Mouse (Mus musculus): ENCODE measurements around the gene Csf2rb2.
"Not testable (repeated sequence)": the region's sequence is repeated elsewhere in the genome, so short reads cannot be mapped to it uniquely, and the experiment has no call there.

Gene Csf2rb2

DNA sequence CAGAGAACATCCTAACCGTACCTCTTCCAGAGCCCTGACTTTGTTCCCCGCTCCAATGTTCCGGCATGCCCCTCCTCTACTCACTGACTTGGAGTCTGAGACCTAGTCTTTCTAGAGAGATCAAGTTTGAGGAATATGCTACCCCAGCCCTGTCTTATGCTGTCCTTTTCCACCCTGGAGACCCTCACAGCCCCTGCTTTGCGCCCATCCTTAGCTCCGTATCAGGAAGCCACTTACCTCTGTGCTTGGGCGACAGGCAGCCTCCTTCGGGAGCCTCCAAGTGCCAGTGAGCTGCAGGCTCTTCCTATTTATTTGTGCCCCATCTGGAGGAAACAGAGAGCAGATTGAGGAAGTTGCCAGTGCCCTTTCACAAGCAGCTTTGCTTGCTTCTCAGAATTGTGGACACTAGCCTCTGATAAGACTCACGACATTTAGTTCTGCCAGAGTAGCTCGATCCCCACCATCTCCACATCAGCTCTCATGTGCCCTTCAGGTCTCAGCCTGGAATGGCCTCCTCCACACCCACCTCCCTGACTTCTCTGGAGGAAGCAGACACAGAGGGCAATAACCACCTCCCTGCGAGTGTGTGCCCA lies at the start of gene Csf2rb2:
TSS of gene Csf2rb2 (minus strand) at position 381 of the 593 bp plus-strand sequence.
- in situ Hi-C loops (cut with MboI; ENCODE audit: unreplicated experiment in 2 of 2) = no loop called here

DNA sequence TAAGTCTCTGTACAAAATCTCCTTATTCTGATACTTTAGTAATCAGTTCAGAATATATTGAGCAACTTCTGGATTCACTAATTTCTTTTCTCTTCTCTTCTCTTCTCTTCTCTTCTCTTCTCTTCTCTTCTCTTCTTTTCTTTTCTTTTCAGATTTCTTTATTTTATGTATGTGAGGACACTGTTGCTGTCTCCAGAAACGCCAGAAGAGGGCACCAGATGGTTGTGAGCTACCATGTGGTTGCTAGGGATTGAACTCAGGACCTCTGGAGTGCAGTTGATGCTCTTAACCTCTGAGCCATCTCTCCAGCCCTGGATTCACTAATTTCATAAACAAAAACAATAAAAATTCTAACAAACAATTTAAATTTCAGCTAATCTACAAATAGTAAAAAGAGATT lies 49.4 kb upstream of the Csf2rb2 start:
- in situ Hi-C loops (cut with MboI; ENCODE audit: unreplicated experiment in 2 of 2) = loop anchor here (10.0 to 25.0 kb wide), 2 partner anchors 180 to 568 kb away; partner anchors contain the start of gene C1qtnf6 (in 1 of the 2)

DNA sequence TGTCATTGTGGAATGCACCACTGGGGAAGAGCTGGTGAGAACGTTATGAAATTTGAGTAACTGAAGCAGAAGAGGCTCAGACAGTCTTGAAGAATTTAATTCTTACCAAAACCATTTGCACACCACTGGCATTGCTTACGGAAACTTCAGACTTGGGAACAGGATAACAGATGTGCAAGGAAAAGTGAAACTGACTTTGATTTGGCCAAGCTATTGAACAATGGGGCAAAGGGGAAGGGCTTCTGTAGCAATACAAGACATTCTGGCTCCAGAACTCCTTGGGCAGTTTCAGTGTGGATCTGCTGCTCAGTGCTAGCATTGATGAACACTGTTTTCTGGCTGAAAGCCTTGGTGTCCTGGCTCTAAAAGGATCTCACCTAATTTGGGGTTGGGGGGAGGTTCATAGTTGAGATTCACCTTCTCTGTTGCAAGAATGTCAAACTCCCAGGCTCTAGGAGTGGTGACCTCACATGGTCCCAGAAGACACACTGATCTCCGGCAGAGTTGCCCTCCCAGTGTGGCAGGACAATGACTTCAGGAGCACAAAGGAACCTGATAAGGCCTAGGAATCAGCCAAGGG lies 46.2 kb upstream of the Csf2rb2 start:
- in situ Hi-C loops (cut with MboI; ENCODE audit: unreplicated experiment in 2 of 2) = loop anchor here (10.0 to 25.0 kb wide), 2 partner anchors 183 to 564 kb away; partner anchors contain the start of gene C1qtnf6 (in 1 of the 2)

DNA sequence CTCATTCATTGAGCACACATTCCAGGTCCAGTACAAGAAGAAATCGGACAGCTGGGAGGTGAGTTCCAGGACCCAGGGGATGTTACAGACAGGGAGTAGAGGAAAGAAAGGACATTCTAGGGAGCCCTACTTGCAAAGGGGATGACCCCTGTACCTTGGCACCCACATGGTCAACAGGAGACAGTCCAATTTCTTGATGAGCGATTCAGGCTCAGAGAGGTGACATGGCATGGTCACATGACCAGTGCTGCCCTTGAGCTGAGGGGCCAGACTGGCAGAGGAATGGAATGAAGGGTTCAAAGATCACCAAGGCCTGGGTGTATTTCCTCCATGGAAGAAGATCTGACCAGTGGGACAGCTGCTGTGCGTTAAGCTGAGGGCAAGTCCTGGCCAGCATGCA lies 39.0 kb upstream of the Csf2rb2 start:
- in situ Hi-C loops (cut with MboI; ENCODE audit: unreplicated experiment in 2 of 2) = no loop called here

DNA sequence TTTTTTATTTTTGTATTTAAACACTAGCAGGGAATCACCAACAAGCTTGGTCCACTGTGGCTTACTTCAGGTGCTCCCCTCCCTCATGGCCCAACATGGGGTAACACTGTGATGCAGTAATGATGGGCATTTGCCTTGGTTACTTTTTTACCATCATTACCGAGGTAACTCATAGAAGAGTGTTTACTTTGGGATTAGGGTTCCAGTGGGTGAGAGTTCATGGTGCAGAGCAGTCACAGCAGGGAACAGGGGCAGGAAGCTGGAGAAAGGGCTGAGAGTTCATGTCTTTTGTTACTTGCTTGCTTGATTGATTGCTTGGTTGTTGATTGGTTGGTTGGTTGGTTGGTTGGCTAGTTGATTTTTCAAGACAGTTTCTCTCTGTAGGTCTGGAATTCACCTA lies 38.2 kb upstream of the Csf2rb2 start:
- in situ Hi-C loops (cut with MboI; ENCODE audit: unreplicated experiment in 2 of 2) = no loop called here

DNA sequence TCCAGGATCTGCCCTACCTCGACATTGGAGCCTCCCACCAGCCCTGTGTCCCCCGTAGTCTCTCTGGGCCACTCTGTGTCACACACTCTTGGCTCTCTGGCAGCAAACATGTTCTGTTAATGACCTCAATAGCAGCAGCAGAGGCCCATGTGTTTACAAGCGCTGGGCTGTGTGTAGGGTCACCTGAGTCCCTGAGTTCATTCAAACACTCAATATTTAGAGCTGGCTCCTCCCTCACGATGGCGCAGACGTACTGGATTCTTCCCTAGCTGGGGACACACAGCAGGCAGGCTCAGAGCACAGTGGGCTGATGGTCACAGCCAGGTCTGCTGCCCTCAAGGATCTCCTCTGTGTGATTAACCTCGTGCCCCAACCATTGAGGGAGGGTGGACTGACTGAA lies 35.4 kb upstream of the Csf2rb2 start:
- in situ Hi-C loops (cut with MboI; ENCODE audit: unreplicated experiment in 2 of 2) = not testable (repeated sequence)

DNA sequence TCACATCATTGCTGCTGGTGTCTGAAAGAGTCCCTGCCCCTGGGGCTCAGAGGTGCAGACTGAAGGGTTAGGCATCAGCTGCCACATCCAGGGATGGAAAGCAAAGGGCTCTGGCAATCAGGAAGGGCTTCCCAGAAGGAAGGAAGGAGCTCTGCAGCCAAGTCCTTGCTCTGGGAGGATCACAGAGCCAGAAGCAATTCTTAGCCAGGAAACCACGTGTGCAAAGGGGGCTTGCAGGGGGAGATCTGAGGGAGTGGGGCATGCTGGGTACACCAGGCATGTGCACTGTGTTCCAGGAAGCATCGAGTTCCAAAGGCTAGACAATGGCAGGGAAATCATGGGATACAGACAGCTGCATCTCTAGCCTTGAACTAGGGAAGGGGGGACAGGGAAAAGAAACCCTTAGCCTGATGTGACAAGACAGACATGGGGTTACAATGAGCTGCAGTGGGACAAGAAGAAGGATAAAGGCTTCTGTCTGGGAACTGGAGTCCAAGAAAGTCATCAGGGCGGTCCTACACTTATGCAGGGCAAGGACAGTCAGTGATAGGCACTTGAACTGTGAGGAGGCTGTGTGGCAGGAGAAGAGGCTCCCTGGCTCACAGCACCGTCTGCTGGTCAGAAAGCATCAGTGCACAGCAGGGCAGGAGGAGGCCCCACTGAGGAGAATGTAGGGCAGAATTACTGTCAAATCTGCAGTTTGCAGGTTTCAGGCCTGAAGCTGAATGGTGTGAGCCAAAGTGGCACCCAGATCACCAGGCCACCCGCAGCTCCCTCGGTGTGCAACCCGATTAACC lies 34.3 kb upstream of the Csf2rb2 start:
- in situ Hi-C loops (cut with MboI; ENCODE audit: unreplicated experiment in 2 of 2) = loop anchor here (5.0 to 10.0 kb wide), 3 partner anchors 83 to 158 kb away; no protein-coding TSS in a partner anchor

DNA sequence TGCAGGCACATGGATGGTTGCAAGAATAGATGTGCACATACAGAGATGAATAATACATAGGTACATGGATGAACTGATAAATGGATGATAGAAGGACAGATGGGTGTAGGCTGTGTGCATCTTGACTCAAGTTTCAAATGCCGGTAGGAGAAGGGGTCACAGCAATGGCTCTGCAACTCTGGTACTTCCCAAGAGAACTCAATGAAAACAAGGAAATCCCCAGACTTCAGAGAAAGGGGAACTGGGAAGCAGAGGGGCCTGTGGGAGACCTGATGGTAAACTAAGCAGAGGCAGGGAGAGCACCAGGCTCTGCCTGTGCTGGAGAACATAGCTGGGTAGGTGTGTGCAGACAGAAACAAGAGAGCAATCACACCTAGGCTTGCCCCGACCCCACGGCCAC lies 28.9 kb upstream of the Csf2rb2 start:
- in situ Hi-C loops (cut with MboI; ENCODE audit: unreplicated experiment in 2 of 2) = loop anchor here in 1 of 2 experiments (10.0 kb wide), 1 partner anchor 150 kb away; no protein-coding TSS in a partner anchor

DNA sequence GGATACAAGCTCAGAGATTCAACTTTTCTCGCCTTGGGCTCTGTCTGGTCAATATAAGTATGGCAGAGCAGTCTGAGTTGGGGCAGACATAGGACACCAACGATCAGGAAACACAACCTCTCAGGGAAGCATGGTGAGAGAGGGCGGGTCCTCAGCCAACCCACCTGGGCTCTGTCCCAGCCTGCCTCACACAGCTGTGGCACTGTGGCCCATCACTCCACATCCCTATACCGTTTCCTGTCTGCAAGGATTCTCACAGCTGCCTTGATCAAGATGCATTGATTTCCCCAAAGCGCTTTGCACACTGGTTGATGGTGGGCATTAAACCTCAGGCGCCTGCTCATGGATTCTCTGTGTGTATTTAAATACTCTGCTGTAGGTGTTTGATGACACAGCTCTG lies 27.5 kb upstream of the Csf2rb2 start:
- in situ Hi-C loops (cut with MboI; ENCODE audit: unreplicated experiment in 2 of 2) = loop anchor here in 1 of 2 experiments (10.0 kb wide), 1 partner anchor 148 kb away; no protein-coding TSS in a partner anchor

DNA sequence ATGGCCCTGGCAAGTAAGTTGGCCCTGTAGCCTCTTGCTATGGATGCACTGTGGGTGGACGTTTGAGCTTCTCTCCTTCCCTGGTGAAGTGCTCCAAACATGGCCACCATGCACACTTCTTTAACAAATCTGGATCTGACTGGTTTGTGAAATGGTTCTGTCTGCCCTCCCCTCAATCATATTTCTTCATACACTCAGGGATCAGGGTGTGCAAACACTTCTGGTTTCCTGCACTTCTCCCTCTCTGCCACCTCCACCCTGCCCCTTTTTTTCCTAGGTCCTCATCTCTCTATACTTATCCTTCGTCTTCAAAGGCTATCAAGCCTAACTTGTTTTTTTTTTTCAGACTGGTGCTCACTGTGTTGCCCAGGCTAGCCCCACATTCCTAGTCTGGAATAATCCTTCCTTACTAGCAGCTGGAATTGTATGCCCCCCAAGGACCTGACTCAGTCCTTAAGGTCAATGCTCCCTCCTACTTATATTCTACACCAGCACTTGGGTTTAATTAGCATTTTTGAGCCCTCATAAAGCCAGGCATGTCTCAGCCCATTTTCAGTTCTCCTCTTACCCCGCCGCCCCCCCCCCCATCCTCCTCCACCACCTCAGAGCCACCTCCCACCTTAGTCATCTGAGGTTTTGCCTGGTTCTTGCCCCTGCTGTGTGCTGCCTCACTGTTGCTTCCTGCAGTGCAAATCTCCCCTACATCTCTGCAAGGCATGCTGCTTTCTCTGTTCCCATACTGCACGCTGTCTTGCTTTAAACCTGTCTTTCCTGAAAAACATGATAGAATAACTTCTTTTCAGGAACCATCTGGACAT lies 26.2 kb upstream of the Csf2rb2 start:
- in situ Hi-C loops (cut with MboI; ENCODE audit: unreplicated experiment in 2 of 2) = loop anchor here in 1 of 2 experiments (10.0 kb wide), 1 partner anchor 147 kb away; no protein-coding TSS in a partner anchor

DNA sequence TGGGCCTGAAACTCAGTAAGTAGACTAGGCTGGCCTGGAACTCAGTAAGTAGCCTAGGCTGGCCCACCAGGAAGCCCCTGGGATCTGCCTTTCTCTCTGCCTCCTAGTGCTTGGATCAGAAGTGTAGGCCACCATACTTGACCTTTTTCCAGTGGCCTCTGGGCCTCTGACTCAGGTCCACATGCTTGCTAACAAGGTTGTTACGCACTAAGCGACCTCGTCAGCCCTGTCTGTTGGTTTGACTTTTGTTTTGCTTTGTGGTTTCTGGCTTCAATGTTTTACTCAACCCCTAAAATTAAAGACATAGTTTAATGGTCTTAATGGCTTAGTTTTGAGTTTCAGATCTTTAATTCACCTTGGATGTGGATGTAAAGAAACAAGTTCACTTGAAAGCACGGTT lies 25.2 kb upstream of the Csf2rb2 start:
- in situ Hi-C loops (cut with MboI; ENCODE audit: unreplicated experiment in 2 of 2) = loop anchor here in 1 of 2 experiments (10.0 kb wide), 1 partner anchor 146 kb away; no protein-coding TSS in a partner anchor

DNA sequence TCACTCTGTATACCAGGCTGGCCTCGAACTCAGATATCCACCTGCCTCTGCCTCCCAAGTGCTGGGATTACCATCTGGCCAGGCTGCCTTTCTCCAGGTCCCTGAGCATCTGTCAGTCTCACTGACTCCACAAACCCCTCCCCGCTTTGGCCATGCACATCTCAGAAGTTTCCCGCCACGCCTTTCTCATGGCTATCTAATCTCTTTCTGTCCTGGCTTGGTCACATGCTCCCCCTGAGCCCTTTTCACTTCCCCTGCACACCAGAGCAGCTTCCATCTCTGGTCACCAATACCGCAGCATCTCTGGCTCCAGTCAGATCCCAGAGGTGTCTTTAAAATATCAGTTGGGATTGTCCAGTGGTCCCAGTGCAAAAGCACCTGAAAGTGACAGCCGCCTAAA lies 24.5 kb upstream of the Csf2rb2 start:
- in situ Hi-C loops (cut with MboI; ENCODE audit: unreplicated experiment in 2 of 2) = loop anchor here in 1 of 2 experiments (5.0 to 10.0 kb wide), 2 partner anchors 83 to 145 kb away; no protein-coding TSS in a partner anchor

DNA sequence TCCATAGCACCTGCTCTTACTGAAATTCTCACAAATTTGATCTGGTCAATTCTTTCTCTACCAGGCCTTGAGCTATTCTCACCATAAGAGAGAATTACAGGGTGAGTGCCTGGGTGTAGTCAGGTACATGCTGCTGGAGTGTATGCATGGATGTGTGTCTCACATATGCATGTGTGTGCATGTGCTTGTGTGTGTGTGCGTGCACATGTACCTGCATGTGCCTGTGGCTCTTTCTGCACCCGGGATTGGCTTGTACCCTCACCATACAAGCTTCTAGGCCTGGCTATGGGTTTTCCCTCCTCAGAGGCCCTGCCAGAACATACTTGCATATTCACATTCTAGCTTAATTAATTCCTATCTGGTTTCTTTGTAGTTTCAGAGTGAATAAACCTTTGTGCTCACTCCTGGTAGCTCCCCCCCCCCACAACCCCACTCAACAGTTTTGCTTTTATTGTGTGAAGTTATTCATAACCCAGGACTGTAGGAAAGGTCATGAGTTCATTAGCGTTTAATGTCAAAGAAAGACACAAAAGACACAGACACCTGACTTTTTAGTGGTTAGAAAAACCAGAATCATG lies 23.1 kb upstream of the Csf2rb2 start:
- in situ Hi-C loops (cut with MboI; ENCODE audit: unreplicated experiment in 2 of 2) = loop anchor here in 1 of 2 experiments (5.0 kb wide), 1 partner anchor 81 kb away; no protein-coding TSS in a partner anchor

DNA sequence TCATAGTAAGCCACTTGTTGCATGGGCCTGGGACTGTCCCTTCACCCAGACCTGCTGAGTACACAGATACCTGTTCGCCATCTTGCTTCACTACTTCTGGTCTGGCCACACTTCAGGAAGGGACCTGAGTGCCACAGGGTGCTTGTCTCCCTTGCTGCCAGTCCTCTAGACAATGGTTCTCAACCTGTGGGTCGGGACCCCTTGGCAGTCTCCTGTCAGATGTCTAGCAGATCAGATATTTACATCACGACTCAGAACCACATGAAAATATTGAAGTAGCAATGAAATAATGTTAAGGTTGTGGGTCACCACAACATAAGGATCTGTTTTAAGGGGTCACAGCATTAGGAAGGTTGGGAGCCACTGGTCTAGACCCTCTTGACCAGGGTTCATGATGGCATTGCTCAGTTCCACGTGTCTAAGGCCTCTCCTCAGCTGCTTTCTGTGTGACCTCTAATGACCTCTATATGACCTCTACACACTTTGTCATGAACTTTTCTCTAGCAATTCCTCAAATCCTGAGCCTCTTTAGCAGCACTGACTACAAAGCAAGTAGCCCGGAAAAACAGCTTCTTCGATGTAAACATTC lies 22.3 kb upstream of the Csf2rb2 start:
- in situ Hi-C loops (cut with MboI; ENCODE audit: unreplicated experiment in 2 of 2) = loop anchor here in 1 of 2 experiments (5.0 kb wide), 1 partner anchor 81 kb away; no protein-coding TSS in a partner anchor

DNA sequence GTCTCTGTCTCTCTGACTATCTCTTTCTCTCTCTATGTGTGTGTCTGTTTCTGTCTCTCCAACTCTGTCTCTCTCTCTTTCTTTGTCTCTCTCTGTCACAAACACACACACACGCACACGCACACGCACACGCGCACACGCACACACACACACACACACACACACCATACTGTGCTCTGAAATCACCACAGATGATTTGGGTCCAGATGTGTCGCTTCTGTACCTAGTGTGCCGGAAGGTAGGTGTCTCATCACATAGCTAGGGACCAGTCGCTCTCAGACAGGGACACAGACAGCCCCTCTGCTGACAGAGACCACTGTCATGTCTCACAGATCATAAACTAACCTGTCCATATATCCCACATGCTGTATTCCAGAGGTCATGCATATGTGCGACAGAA lies 21.2 kb upstream of the Csf2rb2 start:
- in situ Hi-C loops (cut with MboI; ENCODE audit: unreplicated experiment in 2 of 2) = loop anchor here in 1 of 2 experiments (5.0 kb wide), 1 partner anchor 79 kb away; no protein-coding TSS in a partner anchor

DNA sequence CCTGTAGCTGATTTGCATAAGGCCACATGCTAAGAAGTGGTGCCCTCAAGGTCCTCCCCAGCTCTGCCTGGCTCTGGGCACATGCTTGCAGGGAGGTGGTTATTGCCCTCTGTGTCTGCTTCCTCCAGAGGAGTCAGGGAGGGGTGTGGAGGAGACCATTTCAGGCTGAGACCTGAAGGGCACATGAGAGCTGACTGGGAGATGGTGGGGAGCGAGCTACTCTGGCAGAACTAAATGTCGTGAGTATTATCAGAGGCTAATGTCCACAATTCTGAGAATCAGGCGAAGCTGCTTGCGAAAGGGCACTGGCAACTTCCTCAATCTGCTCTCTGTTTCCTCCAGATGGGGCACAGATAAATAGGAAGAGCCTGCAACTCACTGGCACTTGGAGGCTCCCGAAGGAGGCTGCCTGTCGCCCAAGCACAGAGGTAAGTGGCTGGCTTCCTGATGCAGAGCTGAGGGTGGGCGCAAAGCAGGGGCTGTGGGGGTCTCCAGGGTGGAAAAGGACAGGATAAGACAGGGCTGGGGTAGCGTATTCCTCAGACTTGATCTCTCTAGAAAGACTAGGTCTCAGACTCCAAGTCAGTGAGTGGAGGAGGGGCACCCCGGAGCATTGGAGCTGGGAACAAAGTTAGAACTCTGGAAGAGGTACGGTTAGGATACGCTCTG lies 20.3 kb upstream of the Csf2rb2 start, which contains the start of gene Csf2rb:
TSS of gene Csf2rb (plus strand) at position 82 of the 669 bp plus-strand sequence.
- in situ Hi-C loops (cut with MboI; ENCODE audit: unreplicated experiment in 2 of 2) = loop anchor here in 1 of 2 experiments (5.0 kb wide), 1 partner anchor 79 kb away; no protein-coding TSS in a partner anchor

DNA sequence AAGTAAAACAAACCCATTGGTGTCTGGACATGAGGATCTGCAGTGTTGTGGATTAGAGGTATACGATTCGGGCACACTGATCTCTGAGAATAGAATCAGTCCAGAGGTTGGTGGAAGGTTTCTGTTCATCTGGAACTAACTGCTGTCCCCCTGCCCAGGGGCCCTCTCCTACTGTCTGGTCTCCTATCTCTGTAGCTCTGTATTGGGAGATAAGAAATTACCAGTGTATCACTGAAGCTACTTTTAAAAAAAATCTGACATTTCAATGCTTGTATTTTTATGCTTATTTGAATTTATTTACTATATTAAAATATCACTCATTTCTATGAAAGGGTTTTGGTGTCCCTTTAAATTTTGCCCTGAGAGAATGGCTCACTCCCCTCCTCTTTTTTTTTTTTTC lies 18.8 kb upstream of the Csf2rb2 start:
- in situ Hi-C loops (cut with MboI; ENCODE audit: unreplicated experiment in 2 of 2) = no loop called here

DNA sequence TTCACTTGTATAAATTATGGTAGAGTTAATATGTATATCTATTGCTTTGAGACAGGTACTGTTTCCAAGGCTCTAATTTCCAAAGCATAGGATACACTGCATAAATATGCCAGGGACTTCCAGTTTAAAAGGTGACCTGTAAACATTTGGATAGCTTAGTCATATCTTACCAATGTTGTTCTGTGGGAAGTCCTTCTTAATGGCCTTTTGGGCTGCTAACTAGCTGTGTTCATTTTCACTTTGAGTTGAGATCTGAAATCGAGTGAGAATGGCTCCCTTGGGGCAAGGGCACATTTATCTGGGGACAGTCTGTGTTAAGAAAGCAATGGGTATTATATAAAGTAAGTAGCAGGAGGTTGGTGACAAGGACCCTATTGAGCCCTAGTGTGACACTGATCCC lies 17.8 kb upstream of the Csf2rb2 start:
- in situ Hi-C loops (cut with MboI; ENCODE audit: unreplicated experiment in 2 of 2) = no loop called here

Measured in v-Abl transformed pro-B cells (cell line).